Mouse (Mus musculus) MEL (cell line): ENCODE data around the gene Zfp146. TPM values are rescaled to one million over a fixed set of nuclear protein-coding genes. Genes with fewer than 3 reads are reported as not detected.

Experiments used
- DNase-seq: peaks from one replicate; pipeline ENCODE4 v3.0.0; 2011; ENCODE audit warnings: low read depth, low spot score
- H3K27ac ChIP-seq: 2 replicates; pipeline ENCODE4 v1.5.1; 2012; ENCODE audit warnings: low read depth, mild to moderate bottlenecking, control low read depth, low read length, moderate library complexity; ENCODE audit not compliant: control insufficient read depth
- H3K27me3 ChIP-seq, 2 experiments: fragments of 150-350 bp in 1 of 2; sonication (generic) in 1 of 2; 2 replicates each; pipeline ENCODE4 v1.6.1; 2012; ENCODE audit warnings: low read length in 2 of 2, mild to moderate bottlenecking in 2 of 2, improper control_type of control experiment in 1 of 2, moderate library complexity in 1 of 2; ENCODE audit not compliant: insufficient read depth in 2 of 2, control insufficient read depth in 1 of 2
- H3K36me3 ChIP-seq, 2 experiments: 2 replicates each; pipeline ENCODE4 v1.6.1; 2012 to 2014; ENCODE audit warnings: low read length in 2 of 2, improper control_type of control experiment in 1 of 2, inconsistent platforms in 1 of 2, mild to moderate bottlenecking in 1 of 2; ENCODE audit not compliant: insufficient read depth in 2 of 2, control insufficient read depth in 1 of 2
- H3K4me1 ChIP-seq, 2 experiments: fragments of 150-350 bp in 1 of 2; sonication (generic) in 1 of 2; 2 replicates each; pipeline ENCODE4 v1.6.1; 2012; ENCODE audit warnings: low read length in 2 of 2, improper control_type of control experiment in 1 of 2, mild to moderate bottlenecking in 1 of 2; ENCODE audit not compliant: insufficient read depth in 2 of 2, control insufficient read depth in 1 of 2
- H3K4me3 ChIP-seq, 2 experiments: fragments of 150-350 bp in 1 of 2; sonication (generic) in 1 of 2; 2 replicates each; pipeline ENCODE4 v1.5.1; 2012; ENCODE audit warnings: low read depth in 2 of 2, low read length in 2 of 2, mild to moderate bottlenecking in 2 of 2, moderate library complexity in 2 of 2, control low read depth in 1 of 2, improper control_type of control experiment in 1 of 2; ENCODE audit not compliant: control insufficient read depth in 1 of 2, insufficient read depth in 1 of 2
- H3K79me2 ChIP-seq: 2 replicates; pipeline ENCODE4 v1.6.1; 2012; ENCODE audit warnings: mild to moderate bottlenecking, low read length, moderate library complexity; ENCODE audit not compliant: control insufficient read depth, poor library complexity, insufficient read depth
- H3K9ac ChIP-seq: 2 replicates; pipeline ENCODE4 v1.6.1; 2012; ENCODE audit warnings: low read depth, mild to moderate bottlenecking, control low read depth, low read length, moderate library complexity; ENCODE audit not compliant: control insufficient read depth, poor library complexity, severe bottlenecking
- H3K9me3 ChIP-seq: fragments of 150-350 bp; sonication (generic); replicated peaks from 2 replicates; pipeline ENCODE4 v1.6.1; 2012; ENCODE audit warnings: mild to moderate bottlenecking, low read length, improper control_type of control experiment, moderate library complexity; ENCODE audit not compliant: insufficient read depth
- BHLHE40 ChIP-seq: IDR thresholded peaks from 2 replicates; pipeline ENCODE4 v1.6.1; 2012; ENCODE audit warnings: low read depth, mild to moderate bottlenecking, inconsistent platforms, low read length, improper control_type of control experiment, borderline replicate concordance
- CTCF ChIP-seq, 3 experiments: IDR thresholded peaks in 2 of 3; conservative IDR thresholded peaks in 1 of 3; 2 replicates each; pipeline ENCODE4 v1.5.1; 2011 to 2012; ENCODE audit warnings: low read length in 3 of 3, low read depth in 2 of 3, mild to moderate bottlenecking in 2 of 3, improper control_type of control experiment in 1 of 3, inconsistent platforms in 1 of 3, mixed read lengths in 1 of 3, moderate library complexity in 1 of 3; ENCODE audit not compliant: control insufficient read depth in 1 of 3, insufficient read depth in 1 of 3, poor library complexity in 1 of 3, severe bottlenecking in 1 of 3
- E2F4 ChIP-seq: IDR thresholded peaks from 2 replicates; pipeline ENCODE4 v1.6.1; 2011; ENCODE audit warnings: low read depth, low read length, improper control_type of control experiment, borderline replicate concordance
- GABPA ChIP-seq: IDR thresholded peaks from 2 replicates; pipeline ENCODE4 v1.6.1; 2012; ENCODE audit warnings: low read depth, mild to moderate bottlenecking, inconsistent platforms, low read length, improper control_type of control experiment, moderate library complexity
- HCFC1 ChIP-seq: IDR thresholded peaks from 2 replicates; pipeline ENCODE4 v1.6.1; 2012; ENCODE audit warnings: low read depth, mild to moderate bottlenecking, inconsistent platforms, low read length, improper control_type of control experiment, moderate library complexity
- KAT2A ChIP-seq: conservative IDR thresholded peaks from 2 replicates; pipeline ENCODE4 v1.6.1; 2012; ENCODE audit warnings: low read depth, low read length, improper control_type of control experiment, inconsistent platforms
- MAX ChIP-seq: IDR thresholded peaks from 2 replicates; pipeline ENCODE4 v1.6.1; 2011; ENCODE audit warnings: low read length, improper control_type of control experiment
- MAZ ChIP-seq: IDR thresholded peaks from 2 replicates; pipeline ENCODE4 v1.6.1; 2012; ENCODE audit warnings: low read depth, mild to moderate bottlenecking, inconsistent platforms, low read length, improper control_type of control experiment
- MEF2A ChIP-seq: IDR thresholded peaks from 2 replicates; pipeline ENCODE4 v1.6.1; 2014; ENCODE audit warnings: low read depth, mild to moderate bottlenecking, inconsistent platforms, low read length, improper control_type of control experiment; ENCODE audit not compliant: poor library complexity, insufficient replicate concordance, severe bottlenecking; ENCODE audit errors: extremely low read depth
- MXI1 ChIP-seq: IDR thresholded peaks from 2 replicates; pipeline ENCODE4 v1.6.1; 2011; ENCODE audit warnings: mild to moderate bottlenecking, low read depth, low read length, improper control_type of control experiment
- MYC ChIP-seq: IDR thresholded peaks from 2 replicates; pipeline ENCODE4 v1.6.1; 2011; ENCODE audit warnings: low read depth, mild to moderate bottlenecking, low read length, improper control_type of control experiment, moderate library complexity
- NELFE ChIP-seq: IDR thresholded peaks from 2 replicates; pipeline ENCODE4 v1.6.1; 2011; ENCODE audit warnings: low read depth, low read length, improper control_type of control experiment
- RAD21 ChIP-seq: IDR thresholded peaks from 2 replicates; pipeline ENCODE4 v1.6.1; 2011; ENCODE audit warnings: mild to moderate bottlenecking, low read depth, low read length, improper control_type of control experiment
- RCOR1 ChIP-seq: IDR thresholded peaks from 2 replicates; pipeline ENCODE4 v1.6.1; 2012; ENCODE audit warnings: low read depth, mild to moderate bottlenecking, inconsistent platforms, low read length, improper control_type of control experiment
- SMC3 ChIP-seq: IDR thresholded peaks from 2 replicates; pipeline ENCODE4 v1.6.1; 2011; ENCODE audit warnings: low read depth, low read length, improper control_type of control experiment
- TAL1 ChIP-seq: IDR thresholded peaks from 2 replicates; pipeline ENCODE4 v1.6.1; 2012; ENCODE audit warnings: mild to moderate bottlenecking, inconsistent platforms, low read length, moderate library complexity, mixed read lengths
- TCF12 ChIP-seq: IDR thresholded peaks from 2 replicates; pipeline ENCODE4 v1.6.1; 2014; ENCODE audit warnings: low read depth, mild to moderate bottlenecking, inconsistent platforms, low read length, improper control_type of control experiment, moderate library complexity
- UBTF ChIP-seq: IDR thresholded peaks from 2 replicates; pipeline ENCODE4 v1.6.1; 2012; ENCODE audit warnings: low read depth, mild to moderate bottlenecking, inconsistent platforms, low read length, improper control_type of control experiment, moderate library complexity, borderline replicate concordance; ENCODE audit not compliant: insufficient read depth
- USF1 ChIP-seq: IDR thresholded peaks from 2 replicates; pipeline ENCODE4 v1.6.1; 2014; ENCODE audit warnings: low read depth, mild to moderate bottlenecking, inconsistent platforms, low read length, improper control_type of control experiment, moderate library complexity
- ZC3H11A ChIP-seq: IDR thresholded peaks from 2 replicates; pipeline ENCODE4 v1.6.1; 2012; ENCODE audit warnings: low read depth, mild to moderate bottlenecking, inconsistent platforms, low read length, improper control_type of control experiment
- ZKSCAN1 ChIP-seq: IDR thresholded peaks from 2 replicates; pipeline ENCODE4 v1.6.1; 2012; ENCODE audit warnings: low read depth, mild to moderate bottlenecking, inconsistent platforms, low read length, improper control_type of control experiment, moderate library complexity
- ZNF384 ChIP-seq: IDR thresholded peaks from 2 replicates; pipeline ENCODE4 v1.6.1; 2012; ENCODE audit warnings: low read depth, mild to moderate bottlenecking, inconsistent platforms, low read length, improper control_type of control experiment
- polyA plus RNA-seq, 2 experiments: library from polyadenylated mRNA; stranded (reverse) in 1 of 2; unstranded in 1 of 2; fragments of >175 nt in 1 of 2; fragments of >200 nt in 1 of 2; gene quantifications; 2 replicates each; pipeline versions ENCODE4 v1.2.1 to v1.2.4; 2012; ENCODE audit warnings: low replicate concordance in 2 of 2, low read depth in 1 of 2; ENCODE audit not compliant: insufficient read length in 2 of 2, insufficient read depth in 1 of 2, missing spikeins in 1 of 2
- total RNA-seq: library from RNA; depleted of rRNA; stranded (reverse); fragments of 300-350 nt; gene quantifications from 2 replicates; pipeline ENCODE4 v1.2.3, GENCODE M21; 2012

Gene Zfp146
- total and polyA plus RNA-seq, 3 experiments = 35.5 to 38.9 TPM; not detected in 1

- Histone ChIP-seq H3K27me3 (no peaks in the 10 kb centered on the region), H3K36me3 (peaks cover 0 to 7% of the 10 kb centered on the region in 2 experiments; a peak in 2 of 4 replicates), H3K27ac (no peak overlapping the region), H3K4me1 (no peaks in the 10 kb centered on the region)
- DNase-seq = no peak
- no peak for TF ChIP-seq KAT2A
- TF ChIP-seq, all 39 proteins: peak for 0
- no peak overlapping the region for H3K9ac ChIP-seq
- no peaks in the 10 kb centered on the region for H3K79me2 ChIP-seq
- no peak overlapping the region for H3K4me3 ChIP-seq
- 0 out of 2 replicates have a peak, but pooled peaks cover 3% of the 10 kb centered on the region for H3K9me3 ChIP-seq
Measured at GRCm38 (mm10) chr7:30155507-30155906, 14.0 kb downstream of the Zfp146 start.

GRCm38 (mm10) chr7:30154040-30154439 is 15.5 kb downstream of the Zfp146 start:
- Histone ChIP-seq H3K27ac (no peak overlapping the region), H3K79me2 (no peaks in the 10 kb centered on the region), H3K9ac (no peak overlapping the region), H3K36me3 (no peaks in the 10 kb centered on the region; a peak in 1 of 4 replicates), H3K27me3 (no peaks in the 10 kb centered on the region), H3K9me3 (0 out of 2 replicates have a peak, but pooled peaks cover 3% of the 10 kb centered on the region), H3K4me3 (no peak overlapping the region), H3K4me1 (no peaks in the 10 kb centered on the region)
- DNase-seq = no peak
- TF ChIP-seq UBTF = no peak
- TF ChIP-seq HCFC1 = no peak
- TF ChIP-seq NELFE = no peak
- no peak for TF ChIP-seq KAT2A
- no peak for TF ChIP-seq GABPA
- no peak for TF ChIP-seq ZKSCAN1
- no peak for TF ChIP-seq SMC3
- no peak for TF ChIP-seq MXI1
- TF ChIP-seq MAZ = no peak
- no peak for TF ChIP-seq BHLHE40
- TF ChIP-seq TAL1 = no peak
- TF ChIP-seq RCOR1 = no peak
- TF ChIP-seq MAX = no peak
- TF ChIP-seq ZNF384 = no peak
- TF ChIP-seq USF1 = no peak
- TF ChIP-seq ZC3H11A = no peak

- TF ChIP-seq ZNF384 = no peak
- TF ChIP-seq MEF2A = no peak
- no peak for TF ChIP-seq MXI1
- no peak for TF ChIP-seq GABPA
- TF ChIP-seq CTCF (IDR thresholded peaks at IDR 0.05 in 2 of 3, conservative IDR thresholded peaks at IDR 0.05 in 1 of 3; ENCODE audit: control insufficient read depth in 1 of 3, insufficient read depth in 1 of 3, low read depth in 2 of 3, low read length in 3 of 3, poor library complexity in 1 of 3, severe bottlenecking in 1 of 3) = no peak
- TF ChIP-seq MYC = no peak
- TF ChIP-seq TCF12 = no peak
- no peak for TF ChIP-seq HCFC1
- TF ChIP-seq TAL1 = no peak
- no peak for TF ChIP-seq RAD21
- no peak for TF ChIP-seq KAT2A
- TF ChIP-seq MAX = no peak
- no peak for TF ChIP-seq SMC3
- no peak for TF ChIP-seq ZC3H11A
- no peak for TF ChIP-seq NELFE
- no peak for TF ChIP-seq E2F4
- Histone ChIP-seq H3K9ac (no peak overlapping the region), H3K79me2 (no peaks in the 10 kb centered on the region), H3K27ac (no peak overlapping the region), H3K27me3 (no peaks in the 10 kb centered on the region), H3K4me3 (no peak overlapping the region), H3K9me3 (0 out of 2 replicates have a peak, but pooled peaks cover 3% of the 10 kb centered on the region), H3K4me1 (no peaks in the 10 kb centered on the region), H3K36me3 (no peaks in the 10 kb centered on the region)
- DNase-seq = no peak
Measured at GRCm38 (mm10) chr7:30147011-30147410, 22.5 kb downstream of the Zfp146 start.
